Mouse (Mus musculus): ENCODE results near the gene Prpsap1. TPM values are rescaled to one million over a fixed set of nuclear protein-coding genes. Genes with fewer than 3 reads are reported as not detected.

Prpsap1 gene
- total and polyA plus RNA-seq, 2 experiments from 2014 or later = 105 to 150 TPM

GRCm38 (mm10) chr11:116534154-116534865 lies 40.3 kb upstream of the Prpsap1 start:
- no peak overlapping the region for H3K9ac ChIP-seq (replicated peaks; ENCODE audit: low read length)
- peaks cover 12% of the 10 kb centered on the region for H3K36me3 ChIP-seq (ENCODE audit: insufficient read depth, low read length)
- H3K9me3 ChIP-seq (ENCODE audit: low read length) = no peaks in the 10 kb centered on the region
- H3K27ac ChIP-seq = no peak overlapping the region
- peaks cover 34% of the 10 kb centered on the region for H3K27me3 ChIP-seq (ENCODE audit: insufficient read depth, low read length)
- H3K4me2 ChIP-seq (ENCODE audit: low read depth, low read length) = peak overlapping the region; percentile 86
- DNase-seq (ENCODE audit: low spot score) = peak; percentile 85
- ATAC-seq = peak; percentile 33; the same call in 1 of the 2 replicates
- peak overlapping the region; percentile 46 for H3K4me3 ChIP-seq (ENCODE audit: low read length)
- TF ChIP-seq CTCF (IDR thresholded peaks at IDR 0.05; ENCODE audit: low read depth) = peak; percentile 87
- H3K4me1 ChIP-seq (ENCODE audit: insufficient read depth, low read length) = peaks cover 36% of the 10 kb centered on the region
- WGBS = 22% methylated on average over 20 of the region's 20 CpGs

GRCm38 (mm10) chr11:116533341-116534153 lies 39.5 kb upstream of the Prpsap1 start:
- under 1% methylated on average over 62 of the region's 63 CpGs for WGBS
- Histone ChIP-seq H3K4me3 (ENCODE audit: low read length) (peak overlapping the region; percentile 46), H3K27ac (no peak overlapping the region), H3K9me3 (ENCODE audit: low read length) (no peaks in the 10 kb centered on the region), H3K36me3 (ENCODE audit: insufficient read depth, low read length) (peaks cover 5% of the 10 kb centered on the region; the same call in 1 of the 2 replicates), H3K4me1 (ENCODE audit: insufficient read depth, low read length) (peaks cover 36% of the 10 kb centered on the region), H3K9ac (replicated peaks; ENCODE audit: low read length) (peak overlapping the region; percentile 47), H3K27me3 (ENCODE audit: insufficient read depth, low read length) (peaks cover 34% of the 10 kb centered on the region), H3K4me2 (ENCODE audit: low read depth, low read length) (peak overlapping the region; percentile 86)
- DNase-seq (ENCODE audit: low spot score) = no peak
- TF ChIP-seq CTCF (IDR thresholded peaks at IDR 0.05; ENCODE audit: low read depth) = no peak
- peak; percentile 27; the same call in 1 of the 2 replicates for ATAC-seq

GRCm38 (mm10) chr11:116532810-116533338 lies 38.9 kb upstream of the Prpsap1 start:
- H3K27ac ChIP-seq = no peak overlapping the region
- H3K4me1 ChIP-seq (ENCODE audit: insufficient read depth, low read length) = peaks cover 36% of the 10 kb centered on the region
- H3K36me3 ChIP-seq (ENCODE audit: insufficient read depth, low read length) = 0 out of 2 replicates have a peak, but pooled peaks cover 4% of the 10 kb centered on the region
- peak overlapping the region; percentile 46 for H3K4me3 ChIP-seq (ENCODE audit: low read length)
- DNase-seq (ENCODE audit: low spot score) = peak; percentile 33
- peaks cover 34% of the 10 kb centered on the region for H3K27me3 ChIP-seq (ENCODE audit: insufficient read depth, low read length)
- WGBS = under 1% methylated on average over 49 of the region's 50 CpGs
- ATAC-seq = peak; percentile 28; the same call in 1 of the 2 replicates
- peak overlapping the region; percentile 47 for H3K9ac ChIP-seq (replicated peaks; ENCODE audit: low read length)
- no peaks in the 10 kb centered on the region for H3K9me3 ChIP-seq (ENCODE audit: low read length)
- peak overlapping the region; percentile 86 for H3K4me2 ChIP-seq (ENCODE audit: low read depth, low read length)
- TF ChIP-seq CTCF (IDR thresholded peaks at IDR 0.05; ENCODE audit: low read depth) = 0 out of 2 replicates have a peak, but pooled peaks have one; percentile 2

GRCm38 (mm10) chr11:116532262-116532809 lies 38.3 kb upstream of the Prpsap1 start:
- WGBS = under 1% methylated on average over 30 of the region's 30 CpGs

GRCm38 (mm10) chr11:116531371-116532191 lies 37.6 kb upstream of the Prpsap1 start:
- ATAC-seq = no peak
- 3% methylated on average over 48 of the region's 48 CpGs for WGBS
- H3K27me3 ChIP-seq (ENCODE audit: insufficient read depth, low read length) = peaks cover 34% of the 10 kb centered on the region

More at GRCm38 (mm10) chr11:116532262-116532809, 38.3 kb upstream of the Prpsap1 start:
- Histone ChIP-seq H3K27me3 (ENCODE audit: insufficient read depth, low read length) (peaks cover 34% of the 10 kb centered on the region), H3K9me3 (ENCODE audit: low read length) (no peaks in the 10 kb centered on the region), H3K36me3 (ENCODE audit: insufficient read depth, low read length) (0 out of 2 replicates have a peak, but pooled peaks cover 3% of the 10 kb centered on the region), H3K27ac (no peak overlapping the region), H3K4me1 (ENCODE audit: insufficient read depth, low read length) (peaks cover 36% of the 10 kb centered on the region), H3K4me2 (ENCODE audit: low read depth, low read length) (peak overlapping the region; percentile 86), H3K4me3 (ENCODE audit: low read length) (peak overlapping the region; percentile 46), H3K9ac (replicated peaks; ENCODE audit: low read length) (peak overlapping the region; percentile 47)
- ATAC-seq = no peak
- TF ChIP-seq CTCF (IDR thresholded peaks at IDR 0.05; ENCODE audit: low read depth) = no peak
- no peak for DNase-seq (ENCODE audit: low spot score)

More at GRCm38 (mm10) chr11:116531371-116532191, 37.6 kb upstream of the Prpsap1 start:
- Histone ChIP-seq H3K4me3 (ENCODE audit: low read length) (peak overlapping the region; percentile 46), H3K4me1 (ENCODE audit: insufficient read depth, low read length) (peaks cover 36% of the 10 kb centered on the region), H3K9ac (replicated peaks; ENCODE audit: low read length) (peak overlapping the region; percentile 40), H3K4me2 (ENCODE audit: low read depth, low read length) (peak overlapping the region; percentile 86), H3K9me3 (ENCODE audit: low read length) (no peaks in the 10 kb centered on the region), H3K27ac (peak overlapping the region; percentile 32; the same call in 1 of the 2 replicates), H3K36me3 (ENCODE audit: insufficient read depth, low read length) (no peaks in the 10 kb centered on the region)
- TF ChIP-seq CTCF (IDR thresholded peaks at IDR 0.05; ENCODE audit: low read depth) = no peak
- DNase-seq (ENCODE audit: low spot score) = peak; percentile 28
